ENCODE assay signal across 16 mouse cellular contexts in the genomic region with DNA sequence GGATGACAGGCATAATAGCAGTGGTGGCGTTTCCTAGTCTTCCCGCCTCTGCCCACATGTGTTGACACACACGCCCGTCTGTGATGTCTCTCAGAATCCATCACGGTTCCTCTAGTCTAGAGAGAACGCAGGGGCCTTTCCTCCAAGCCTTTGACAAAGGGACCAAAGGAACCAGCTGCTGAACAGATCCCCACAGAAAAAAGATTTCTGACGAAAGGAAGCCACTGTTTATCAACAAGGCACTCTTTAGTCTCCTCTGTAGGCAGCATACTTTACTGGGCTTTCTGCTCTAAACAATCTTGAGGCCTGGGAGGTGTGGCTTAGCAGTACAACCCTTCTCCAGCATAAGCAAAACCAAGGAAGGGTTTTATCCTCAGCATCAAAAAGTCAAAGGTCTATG.
"Had no signal": no experiment of that assay in that cellular context is flagged by ENCODE, and none has a peak within 500 bp of the region (broad histone marks: within the 10 kb centered on the region; RNA-seq: fewer than 3 reads in every experiment).

No protein-coding gene starts in this region.

- H3K27me3 ChIP-seq: kidney, embryonic 15.5 days; limb, embryonic 12.5 days; limb, embryonic 15.5 days; liver, embryonic 12.5 days; liver, embryonic 15.5 days; midbrain, embryonic 12.5 days; midbrain, embryonic 15.5 days; neural tube, embryonic 13.5 days had no signal

- H3K4me1 ChIP-seq: kidney, embryonic 15.5 days; limb, embryonic 12.5 days; limb, embryonic 15.5 days; liver, embryonic 12.5 days; liver, embryonic 15.5 days; midbrain, embryonic 12.5 days; midbrain, embryonic 15.5 days; neural tube, embryonic 13.5 days had no signal

- H3K4me2 ChIP-seq: kidney, embryonic 15.5 days; limb, embryonic 12.5 days; limb, embryonic 15.5 days; liver, embryonic 12.5 days; liver, embryonic 15.5 days; midbrain, embryonic 12.5 days; midbrain, embryonic 15.5 days; neural tube, embryonic 13.5 days had no signal

- H3K36me3 ChIP-seq: kidney, embryonic 15.5 days; limb, embryonic 12.5 days; limb, embryonic 15.5 days; liver, embryonic 12.5 days; liver, embryonic 15.5 days; midbrain, embryonic 12.5 days; midbrain, embryonic 15.5 days; neural tube, embryonic 13.5 days had no signal

- DNase-seq: kidney, adult 11 months; kidney, adult 8-10 months; kidney, postnatal 10 days; kidney, postnatal 36 days; layer of hippocampus, postnatal 36 days; left cerebral cortex, postnatal 4 days; thymus, postnatal 36 days had no signal

- H3K4me3 ChIP-seq: kidney, embryonic 15.5 days; limb, embryonic 12.5 days; limb, embryonic 15.5 days; liver, embryonic 12.5 days; liver, embryonic 15.5 days; midbrain, embryonic 12.5 days; midbrain, embryonic 15.5 days; neural tube, embryonic 13.5 days had no signal

- H3K27ac ChIP-seq: kidney, embryonic 15.5 days; limb, embryonic 12.5 days; limb, embryonic 15.5 days; liver, embryonic 12.5 days; liver, embryonic 15.5 days; macrophage; midbrain, embryonic 12.5 days; midbrain, embryonic 15.5 days; neural tube, embryonic 13.5 days had no signal

- H3K9me3 ChIP-seq: kidney, embryonic 15.5 days; limb, embryonic 12.5 days; limb, embryonic 15.5 days; liver, embryonic 12.5 days; liver, embryonic 15.5 days; midbrain, embryonic 12.5 days; midbrain, embryonic 15.5 days; neural tube, embryonic 13.5 days had no signal

- ATAC-seq: liver, embryonic 12.5 days; midbrain, embryonic 15.5 days had no signal

- H3K9ac ChIP-seq: kidney, embryonic 15.5 days; limb, embryonic 12.5 days; limb, embryonic 15.5 days; liver, embryonic 12.5 days; liver, embryonic 15.5 days; midbrain, embryonic 12.5 days; midbrain, embryonic 15.5 days; neural tube, embryonic 13.5 days had no signal
